Mouse (Mus musculus): ENCODE measurements around the gene Fbxo9. TPM values are rescaled to one million over a fixed set of nuclear protein-coding genes. Genes with fewer than 3 reads are reported as not detected.

The Fbxo9 gene
- total and polyA plus RNA-seq, 3 experiments: 14.3 to 24.2 (median 18.3) TPM

DNA sequence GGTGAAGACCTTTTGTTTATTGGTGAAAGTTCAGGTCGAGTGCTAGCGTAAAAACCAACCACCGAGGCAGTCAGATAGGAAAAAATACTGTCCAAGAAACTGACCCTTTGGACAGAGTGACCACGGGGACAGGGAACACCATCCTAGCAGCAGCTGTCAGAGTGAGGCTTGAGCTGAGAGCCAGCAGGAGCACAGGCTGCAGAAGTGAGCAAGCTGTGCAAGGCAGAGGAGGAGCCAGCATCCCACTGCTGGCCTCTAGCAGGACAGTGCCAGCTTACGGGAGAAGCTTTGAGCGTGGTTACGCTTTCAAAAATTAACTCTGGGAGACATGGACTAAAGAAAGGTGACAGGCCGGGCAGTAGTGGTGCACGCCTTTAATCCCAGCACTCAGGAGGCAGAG, 21.1 kb downstream of the Fbxo9 start:
- H3K4me3 ChIP-seq (replicated peaks in 1 of 3; ENCODE audit: low read depth in 2 of 3, low read length in 2 of 3, poor library complexity in 1 of 3): no peak overlapping the region
- dilution Hi-C loops (cut with MboI; ENCODE audit: extremely low pct_ligation_motif_present, extremely low pct_unique_long_range_greater_than_20kb, low sequenced_read_pairs) (no loop called here), in situ Hi-C loops (cut with MboI; ENCODE audit: low pct_ligation_motif_present, low pct_unique_long_range_greater_than_20kb, low sequenced_read_pairs) (no loop called here)
- no peak overlapping the region for H3K4me2 ChIP-seq (ENCODE audit: insufficient read depth, low read depth, poor library complexity, severe bottlenecking)
- no peaks in the 10 kb centered on the region for H3K9me3 ChIP-seq (replicated peaks; ENCODE audit: low read length)
- no peaks in the 10 kb centered on the region for H3K27me3 ChIP-seq (replicated peaks)
- no peak overlapping the region for H3K27ac ChIP-seq (ENCODE audit: insufficient read depth, low read depth)
- DNase-seq (ENCODE audit: extremely low read depth): no peak
- no peak overlapping the region for H3K9ac ChIP-seq (ENCODE audit: insufficient read depth, low read depth)
- peaks cover 33 to 70% of the 10 kb centered on the region in 2 experiments for H3K36me3 ChIP-seq (replicated peaks in 1 of 2; ENCODE audit: control insufficient read depth in 1 of 2, insufficient read depth in 1 of 2, low read length in 1 of 2)
- H3K79me2 ChIP-seq (replicated peaks; ENCODE audit: control insufficient read depth, extremely low read depth, insufficient read depth, poor library complexity, severe bottlenecking): no peaks in the 10 kb centered on the region
- H3K4me1 ChIP-seq (ENCODE audit: control insufficient read depth in 1 of 2, insufficient read depth in 2 of 2): peaks cover 0 to 38% of the 10 kb centered on the region in 2 experiments; a peak in 2 of 4 replicates
- TF ChIP-seq TBP (conservative IDR thresholded peaks at IDR 0.05; ENCODE audit: low read depth, low read length) (no peak), POLR2A (IDR thresholded peaks at IDR 0.05; ENCODE audit: low read depth, low read length) (no peak), MXI1 (IDR thresholded peaks at IDR 0.05; ENCODE audit: low read depth, low read length) (no peak), MEF2A (IDR thresholded peaks at IDR 0.05; ENCODE audit: borderline replicate concordance, low read depth, low read length) (no peak), E2F4 (IDR thresholded peaks at IDR 0.05; ENCODE audit: insufficient replicate concordance, low read depth, low read length) (no peak)

DNA sequence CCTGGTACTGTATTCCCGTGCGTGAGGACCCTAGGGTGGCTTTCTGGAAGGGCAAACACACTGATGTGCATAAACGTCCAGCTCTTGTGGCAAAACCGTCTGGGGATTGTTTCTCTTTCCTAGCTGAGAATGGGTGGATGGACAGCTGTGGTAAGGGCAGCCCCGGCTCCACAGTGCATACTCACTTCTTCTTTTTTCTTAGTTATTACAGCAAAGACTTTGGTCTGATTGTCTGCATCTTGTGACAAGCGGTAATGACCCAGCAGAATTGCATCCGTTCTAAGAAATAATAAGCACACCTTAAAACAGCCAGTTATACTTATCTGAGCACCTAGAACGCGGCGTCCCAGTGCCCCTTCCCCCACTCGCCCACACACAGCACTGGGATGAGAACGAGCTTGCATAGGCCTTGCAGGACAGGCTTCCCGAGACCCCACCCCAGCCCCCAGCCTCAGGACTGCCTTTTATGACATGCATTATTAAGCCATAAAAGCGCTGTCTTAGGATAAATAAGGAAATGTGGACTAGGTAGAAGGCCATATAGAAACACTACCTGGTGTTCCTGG, 23.1 kb downstream of the Fbxo9 start:
- in situ Hi-C loops (cut with MboI; ENCODE audit: low pct_ligation_motif_present, low pct_unique_long_range_greater_than_20kb, low sequenced_read_pairs) (no loop called here), dilution Hi-C loops (cut with MboI; ENCODE audit: extremely low pct_ligation_motif_present, extremely low pct_unique_long_range_greater_than_20kb, low sequenced_read_pairs) (no loop called here)
- H3K4me3 ChIP-seq (replicated peaks in 1 of 3; ENCODE audit: low read depth in 2 of 3, low read length in 2 of 3, poor library complexity in 1 of 3): no peak overlapping the region
- DNase-seq (ENCODE audit: extremely low read depth): no peak
- H3K9ac ChIP-seq (ENCODE audit: insufficient read depth, low read depth): no peak overlapping the region
- H3K79me2 ChIP-seq (replicated peaks; ENCODE audit: control insufficient read depth, extremely low read depth, insufficient read depth, poor library complexity, severe bottlenecking): no peaks in the 10 kb centered on the region
- no peaks in the 10 kb centered on the region for H3K27me3 ChIP-seq (replicated peaks)
- no peaks in the 10 kb centered on the region for H3K9me3 ChIP-seq (replicated peaks; ENCODE audit: low read length)
- H3K4me1 ChIP-seq (ENCODE audit: control insufficient read depth in 1 of 2, insufficient read depth in 2 of 2): peaks cover 0 to 38% of the 10 kb centered on the region in 2 experiments; a peak in 2 of 4 replicates
- TF ChIP-seq MYC (IDR thresholded peaks at IDR 0.05; ENCODE audit: low read depth, low read length) (no peak), ZC3H11A (IDR thresholded peaks at IDR 0.05; ENCODE audit: low read depth, low read length) (no peak), IRF4 (IDR thresholded peaks at IDR 0.05; ENCODE audit: low read depth, low read length) (no peak), TCF12 (IDR thresholded peaks at IDR 0.05; ENCODE audit: low read depth, low read length) (no peak)
- no peak overlapping the region for H3K4me2 ChIP-seq (ENCODE audit: insufficient read depth, low read depth, poor library complexity, severe bottlenecking)
- H3K27ac ChIP-seq (ENCODE audit: insufficient read depth, low read depth): no peak overlapping the region
- peaks cover 38 to 71% of the 10 kb centered on the region in 2 experiments for H3K36me3 ChIP-seq (replicated peaks in 1 of 2; ENCODE audit: control insufficient read depth in 1 of 2, insufficient read depth in 1 of 2, low read length in 1 of 2)

DNA sequence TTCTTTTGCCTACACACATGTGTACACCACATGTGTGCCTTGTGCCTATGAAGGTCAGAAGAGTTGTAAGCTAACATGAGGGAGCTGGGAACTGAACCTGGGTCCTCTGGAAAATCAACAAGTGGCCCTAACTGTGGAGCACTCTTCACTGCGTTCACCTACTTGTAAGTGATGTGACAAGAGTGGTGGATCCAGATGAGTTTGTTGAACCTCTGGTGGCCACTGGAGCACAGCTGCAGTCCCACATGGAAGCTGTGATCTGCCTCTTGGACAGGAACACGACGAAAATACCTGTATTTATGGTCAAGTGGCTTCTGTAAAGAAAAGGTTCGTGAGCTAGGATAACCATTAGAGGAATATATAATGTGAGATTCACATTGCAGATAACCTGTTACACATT, 24.5 kb downstream of the Fbxo9 start:
- in situ Hi-C loops (cut with MboI; ENCODE audit: low pct_ligation_motif_present, low pct_unique_long_range_greater_than_20kb, low sequenced_read_pairs) (no loop called here), dilution Hi-C loops (cut with MboI; ENCODE audit: extremely low pct_ligation_motif_present, extremely low pct_unique_long_range_greater_than_20kb, low sequenced_read_pairs) (no loop called here)
- Histone ChIP-seq H3K27ac (ENCODE audit: insufficient read depth, low read depth) (no peak overlapping the region), H3K27me3 (replicated peaks) (no peaks in the 10 kb centered on the region), H3K9me3 (replicated peaks; ENCODE audit: low read length) (no peaks in the 10 kb centered on the region), H3K36me3 (replicated peaks in 1 of 2; ENCODE audit: control insufficient read depth in 1 of 2, insufficient read depth in 1 of 2, low read length in 1 of 2) (peaks cover 34 to 66% of the 10 kb centered on the region in 2 experiments), H3K4me1 (ENCODE audit: control insufficient read depth in 1 of 2, insufficient read depth in 2 of 2) (peaks cover 0 to 34% of the 10 kb centered on the region in 2 experiments; a peak in 2 of 4 replicates), H3K9ac (ENCODE audit: insufficient read depth, low read depth) (no peak overlapping the region), H3K4me2 (ENCODE audit: insufficient read depth, low read depth, poor library complexity, severe bottlenecking) (no peak overlapping the region), H3K79me2 (replicated peaks; ENCODE audit: control insufficient read depth, extremely low read depth, insufficient read depth, poor library complexity, severe bottlenecking) (no peaks in the 10 kb centered on the region), H3K4me3 (replicated peaks in 1 of 3; ENCODE audit: low read depth in 2 of 3, low read length in 2 of 3, poor library complexity in 1 of 3) (no peak overlapping the region)
- TF ChIP-seq IRF4 (IDR thresholded peaks at IDR 0.05; ENCODE audit: low read depth, low read length) (no peak), E2F4 (IDR thresholded peaks at IDR 0.05; ENCODE audit: insufficient replicate concordance, low read depth, low read length) (no peak), MAX (IDR thresholded peaks at IDR 0.05; ENCODE audit: low read length) (no peak), JUN (IDR thresholded peaks at IDR 0.05; ENCODE audit: insufficient read depth, low read depth, low read length) (no peak), NELFE (IDR thresholded peaks at IDR 0.05; ENCODE audit: low read depth, low read length) (no peak), ELF1 (IDR thresholded peaks at IDR 0.05; ENCODE audit: low read depth, low read length) (no peak), CTCF (conservative IDR thresholded peaks at IDR 0.05 in 1 of 2, IDR thresholded peaks at IDR 0.05 in 1 of 2; ENCODE audit: low read depth in 2 of 2, low read length in 2 of 2) (no peak), PAX5 (IDR thresholded peaks at IDR 0.05; ENCODE audit: low read length) (no peak), EP300 (IDR thresholded peaks at IDR 0.05; ENCODE audit: low read length) (no peak)
- no peak for DNase-seq (ENCODE audit: extremely low read depth)

Data from CH12.LX (cell line).